Mouse (Mus musculus) liver, embryonic 14.5 days (tissue): ENCODE measurements at regions not wholly inside any gene's neighbourhood (a gene's known extent, or its start where the extent isn't known, plus 50 kb on each side); places are given as distances from the start of the nearest gene placed in this dataset.

ENCODE experiments used
- CTCF ChIP-seq: IDR thresholded peaks from 2 replicates; pipeline ENCODE4 v1.5.1; 2016; ENCODE audit warnings: antibody characterized with exemption, low read depth, control low read depth
- EP300 ChIP-seq: IDR thresholded peaks from 2 replicates; pipeline ENCODE4 v1.6.1; 2016; ENCODE audit warnings: antibody characterized with exemption, low read depth

DNA sequence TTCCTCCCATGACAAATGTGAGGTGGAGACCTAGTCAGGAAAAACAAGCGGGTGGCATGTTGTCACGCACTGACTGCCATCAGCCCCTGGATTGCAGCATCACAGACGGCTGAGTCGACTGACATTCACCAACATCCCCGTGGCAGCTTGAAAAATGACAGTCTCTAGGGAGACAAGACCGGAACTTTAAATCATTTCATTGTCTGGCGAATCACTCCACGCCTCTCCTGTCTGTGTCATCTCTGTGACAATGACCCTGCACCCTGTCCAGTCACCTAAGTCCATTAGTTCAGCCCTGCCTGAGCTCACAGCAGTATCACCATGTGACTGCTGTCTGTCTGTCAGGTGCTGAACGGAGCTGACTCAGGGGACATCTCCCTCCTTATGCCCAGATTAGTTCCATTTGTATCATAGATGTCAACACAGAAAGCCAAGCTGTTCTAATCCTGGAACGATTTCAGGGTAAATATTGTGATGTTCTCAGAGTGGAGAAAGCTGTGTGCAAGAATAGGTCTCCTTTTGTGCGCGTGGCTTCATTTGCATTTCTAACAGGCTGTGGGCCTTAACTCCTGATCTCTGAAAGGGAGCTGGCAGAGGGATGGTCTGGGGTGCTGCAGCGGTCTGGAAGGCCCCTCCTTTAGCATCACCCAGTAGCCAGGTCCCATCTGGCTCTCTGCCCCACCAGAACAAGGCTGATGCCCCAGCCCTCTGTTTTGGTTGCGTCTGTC is 52.0 kb upstream of the Sec14l1 start:
- TF ChIP-seq CTCF: no peak
- TF ChIP-seq EP300: no peak
